Mouse (Mus musculus) small intestine, adult 2 months (tissue): ENCODE measurements at regions not wholly inside any gene's neighbourhood (a gene's known extent, or its start where the extent isn't known, plus 50 kb on each side); places are given as distances from the start of the nearest gene placed in this dataset.

Experiments used
- CTCF ChIP-seq: fragments of 200-500 bp; IDR thresholded peaks from 2 replicates; pipeline ENCODE4 v1.5.1; 2012; ENCODE audit warnings: low read depth, mild to moderate bottlenecking, control low read depth, inconsistent platforms, low read length, moderate library complexity, mixed read lengths; ENCODE audit not compliant: insufficient replicate concordance, insufficient read length; ENCODE audit errors: extremely low read depth
- POLR2A ChIP-seq: fragments of 200-500 bp; IDR thresholded peaks from 2 replicates; pipeline ENCODE4 v1.6.1; 2012; ENCODE audit warnings: low read depth, mild to moderate bottlenecking, control low read depth, inconsistent platforms, low read length, moderate library complexity

- TF ChIP-seq POLR2A (no peak), CTCF (no peak)
Measured at GRCm38 (mm10) chr13:84066960-84067665, 155.0 kb upstream of the Tmem161b start.
